Comparison of ENCODE assay signal across 8 mouse cellular contexts in the genomic region with DNA sequence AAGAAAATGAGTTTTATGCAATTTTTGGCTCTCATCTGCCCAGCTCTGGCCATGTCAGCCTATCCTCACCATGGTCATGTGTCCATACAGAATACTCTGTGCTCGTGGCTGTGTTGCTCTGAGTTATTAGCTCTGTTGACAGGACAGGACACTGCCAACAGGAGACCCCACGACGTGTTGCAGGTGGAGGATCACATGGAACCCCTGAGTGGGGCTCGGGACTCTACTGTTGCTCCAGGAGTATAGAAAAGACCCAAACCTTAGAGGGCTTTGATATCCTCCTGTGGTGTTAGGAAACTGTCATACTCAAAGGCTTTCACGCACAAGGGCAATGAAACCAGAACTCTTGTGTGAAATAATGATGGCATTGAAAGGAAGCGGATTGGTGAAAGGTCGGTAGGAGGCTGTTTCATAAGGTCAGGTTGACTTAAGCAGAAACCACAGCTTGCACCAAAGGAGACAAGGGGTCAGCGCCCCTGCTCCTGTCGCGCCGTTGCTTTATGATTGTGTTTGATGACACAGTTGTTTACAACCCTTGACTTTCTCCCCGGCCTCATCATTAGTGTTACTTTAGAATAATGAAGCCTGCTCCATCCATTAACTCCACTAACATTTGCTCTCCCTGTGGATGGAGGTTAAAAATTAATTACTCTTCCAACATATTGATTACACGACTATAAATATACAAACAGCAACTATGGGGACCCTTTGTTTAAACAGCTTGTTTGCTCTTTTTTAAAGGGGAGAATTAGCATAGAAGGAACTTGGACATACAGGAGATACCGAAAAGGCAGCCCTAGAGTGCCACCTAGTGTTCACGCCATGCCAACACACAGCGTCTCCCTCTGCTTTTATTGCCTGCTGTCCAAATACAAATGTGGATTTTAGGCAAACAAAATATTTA. TPM values are rescaled to one million over a fixed set of nuclear protein-coding genes. Genes with fewer than 3 reads are reported as not detected.
A peak's percentile ranks its signal among the peaks of the same experiment; 100 is the strongest.
DNase-seq lines count a peak whose midpoint lies in the region; ATAC-seq and TF ChIP-seq lines count a peak whose summit lies in the region.

No protein-coding gene starts in this region.

- TF ChIP-seq CTCF in ES-Bruce4 (IDR thresholded peaks at IDR 0.05; ENCODE audit: low read depth, low read length) = peak; percentile 82
- TF ChIP-seq CTCF in thymus, adult 2 months (IDR thresholded peaks at IDR 0.05; ENCODE audit: borderline replicate concordance, control insufficient read depth, extremely low read depth, insufficient read depth, low read length, poor library complexity) = no peak

- no peak overlapping the region for H3K4me3 ChIP-seq in ES-Bruce4 (ENCODE audit: low read depth, low read length)
- H3K4me3 ChIP-seq in forebrain, embryonic 10.5 days = no peak overlapping the region
- no peak overlapping the region for H3K4me3 ChIP-seq in hindbrain, embryonic 10.5 days
- no peak overlapping the region for H3K4me3 ChIP-seq in lung, embryonic 15.5 days
- H3K4me3 ChIP-seq in thymus, adult 2 months (ENCODE audit: control insufficient read depth, insufficient read depth, low read length) = no peak overlapping the region

- no peak for TF ChIP-seq EP300 in ES-Bruce4 (IDR thresholded peaks at IDR 0.05; ENCODE audit: insufficient read depth, low read depth, low read length)

- 44% methylated on average over 16 of the region's 16 CpGs for WGBS in forebrain, embryonic 10.5 days
- WGBS in hindbrain, embryonic 10.5 days = 35% methylated on average over 16 of the region's 16 CpGs
- 21% methylated on average over 16 of the region's 16 CpGs for WGBS in lung, embryonic 15.5 days
- 40% methylated on average over 16 of the region's 16 CpGs for WGBS in thymus, adult 2 months

- no peaks in the 10 kb centered on the region for H3K4me1 ChIP-seq in ES-Bruce4 (ENCODE audit: control insufficient read depth, insufficient read depth, low read length)
- H3K4me1 ChIP-seq in forebrain, embryonic 10.5 days = peaks cover 13% of the 10 kb centered on the region
- peaks cover 6% of the 10 kb centered on the region for H3K4me1 ChIP-seq in hindbrain, embryonic 10.5 days (replicated peaks)
- H3K4me1 ChIP-seq in lung, embryonic 15.5 days = 0 out of 2 replicates have a peak, but pooled peaks cover 3% of the 10 kb centered on the region
- H3K4me1 ChIP-seq in thymus, adult 2 months (replicated peaks; ENCODE audit: control insufficient read depth, insufficient read depth, low read length) = no peaks in the 10 kb centered on the region

- no peak overlapping the region for H3K9ac ChIP-seq in ES-Bruce4 (ENCODE audit: low read depth, poor library complexity, severe bottlenecking)
- H3K9ac ChIP-seq in lung, embryonic 15.5 days = no peak overlapping the region

- DNase-seq in c-Kit-negative CD71-positive TER-119-positive erythroid progenitor cells, embryonic 14.5 days (ENCODE audit: low read depth, low spot score) = peak; percentile 28
- peak; percentile 71 for DNase-seq in forebrain, embryonic 10.5 days (ENCODE audit: extremely low spot score, low spot score)
- DNase-seq in hindbrain, embryonic 10.5 days (ENCODE audit: low spot score) = peak; percentile 70
- DNase-seq in layer of hippocampus, adult 9-10 months (ENCODE audit: low spot score) = peak; percentile 90
- peak; percentile 54 for DNase-seq in ovary, postnatal 10 days (ENCODE audit: low spot score)
- peak; percentile 64 for DNase-seq in thymus, adult 2 months

- no peak for TF ChIP-seq POLR2A in ES-Bruce4 (IDR thresholded peaks at IDR 0.05; ENCODE audit: insufficient read depth, low read length)
- TF ChIP-seq POLR2A in thymus, adult 2 months (IDR thresholded peaks at IDR 0.05; ENCODE audit: control insufficient read depth, extremely low read depth, insufficient read depth, low read length, poor library complexity) = no peak

- no peaks in the 10 kb centered on the region for H3K36me3 ChIP-seq in ES-Bruce4 (ENCODE audit: control insufficient read depth, insufficient read depth, low read length, poor library complexity, severe bottlenecking)
- H3K36me3 ChIP-seq in forebrain, embryonic 10.5 days (replicated peaks) = no peaks in the 10 kb centered on the region
- H3K36me3 ChIP-seq in hindbrain, embryonic 10.5 days = no peaks in the 10 kb centered on the region
- H3K36me3 ChIP-seq in lung, embryonic 15.5 days = no peaks in the 10 kb centered on the region
- H3K36me3 ChIP-seq in thymus, adult 2 months (ENCODE audit: control insufficient read depth, insufficient read depth, low read length) = no peaks in the 10 kb centered on the region

- no peak overlapping the region for H3K27ac ChIP-seq in ES-Bruce4 (ENCODE audit: insufficient read depth, low read length)
- H3K27ac ChIP-seq in forebrain, embryonic 10.5 days = no peak overlapping the region
- no peak overlapping the region for H3K27ac ChIP-seq in hindbrain, embryonic 10.5 days
- no peak overlapping the region for H3K27ac ChIP-seq in lung, embryonic 15.5 days
- no peak overlapping the region for H3K27ac ChIP-seq in thymus, adult 2 months (ENCODE audit: control insufficient read depth, insufficient read depth, low read length)

- ATAC-seq in lung, embryonic 15.5 days (ENCODE audit: borderline replicate concordance, extremely low read depth, low FRiP score, low TSS enrichment) = peak; percentile 59; the same call in 1 of the 2 replicates

- H3K27me3 ChIP-seq in ES-Bruce4 (ENCODE audit: control insufficient read depth, insufficient read depth, low read length, poor library complexity, severe bottlenecking) = no peaks in the 10 kb centered on the region
- H3K27me3 ChIP-seq in forebrain, embryonic 10.5 days (ENCODE audit: poor library complexity, severe bottlenecking) = no peaks in the 10 kb centered on the region
- no peaks in the 10 kb centered on the region for H3K27me3 ChIP-seq in hindbrain, embryonic 10.5 days (ENCODE audit: insufficient read depth, poor library complexity, severe bottlenecking)
- H3K27me3 ChIP-seq in lung, embryonic 15.5 days = no peaks in the 10 kb centered on the region
- no peaks in the 10 kb centered on the region for H3K27me3 ChIP-seq in thymus, adult 2 months (ENCODE audit: control insufficient read depth, insufficient read depth, low read length)

- H3K4me2 ChIP-seq in lung, embryonic 15.5 days = peak overlapping the region; percentile 24

- H3K9me3 ChIP-seq in ES-Bruce4 (replicated peaks; ENCODE audit: control insufficient read depth, insufficient read depth, low read length, poor library complexity, severe bottlenecking) = peaks cover 12% of the 10 kb centered on the region
- H3K9me3 ChIP-seq in forebrain, embryonic 10.5 days = peaks cover 8% of the 10 kb centered on the region; the same call in 1 of the 2 replicates
- H3K9me3 ChIP-seq in hindbrain, embryonic 10.5 days = 0 out of 2 replicates have a peak, but pooled peaks cover 5% of the 10 kb centered on the region
- H3K9me3 ChIP-seq in lung, embryonic 15.5 days = no peaks in the 10 kb centered on the region; the same call in 1 of the 2 replicates

RNA-seq across cellular contexts. Expression of a gene that starts 46.7 kb away (rescaled TPM):
- polyA plus RNA-seq in ES-Bruce4 (2011; ENCODE audit: insufficient read depth, insufficient read length, low read depth, missing spikeins) = 232 and 240 TPM in 2 replicates
- 211 and 227 TPM in 2 replicates for polyA plus RNA-seq in forebrain, embryonic 10.5 days (2016; fragmentation: Nextera tagmentation; extraction: Ambion mirVana)
- polyA plus RNA-seq in hindbrain, embryonic 10.5 days (2016; fragmentation: Nextera tagmentation; extraction: Ambion mirVana) = 172 and 213 TPM in 2 replicates
- 230 and 238 TPM in 2 replicates for polyA plus RNA-seq in lung, embryonic 15.5 days (2015; fragmentation: Nextera tagmentation; extraction: Ambion mirVana)
- polyA plus RNA-seq in thymus, adult 2 months (2012; rRNA removed) = 17.1 and 18.2 TPM in 2 replicates

Comparison
In these comparisons a context has a peak if more than half of its experiments do, and no peak if none do; other contexts are left out.
1. DNase-seq: peak in every context shown above with its lines; median percentile 90 in layer of hippocampus, adult 9-10 months; 71 in forebrain, embryonic 10.5 days; 70 in hindbrain, embryonic 10.5 days; 64 in thymus, adult 2 months; 54 in ovary, postnatal 10 days; 28 in c-Kit-negative CD71-positive TER-119-positive erythroid progenitor cells, embryonic 14.5 days.